7 mouse cellular contexts compared by ENCODE assay signal in genomic region chr1:146494681-146495331, GRCm38 (mm10). TPM values are rescaled to one million over a fixed set of nuclear protein-coding genes. Genes with fewer than 3 reads are reported as not detected.
DNase-seq lines count a peak whose midpoint lies in the region; ATAC-seq and TF ChIP-seq lines count a peak whose summit lies in the region.

Gene Brinp3, plus strand, starts transcription at chr1:146494760.

- no peak within 1 kb of the TSS for H3K27ac ChIP-seq in embryonic facial prominence, embryonic 14.5 days (replicated peaks; ENCODE audit: low read depth, low read length)
- H3K27ac ChIP-seq in intestine, postnatal 0 days (ENCODE audit: low read depth, low read length) = no peak within 1 kb of the TSS
- peak within 1 kb of the TSS; percentile 70 for H3K27ac ChIP-seq in midbrain, embryonic 13.5 days

- peaks cover 45% of the 10 kb centered on the region for H3K27me3 ChIP-seq in embryonic facial prominence, embryonic 14.5 days (replicated peaks; ENCODE audit: control insufficient read depth, insufficient read depth, low read length)
- peaks cover 24% of the 10 kb centered on the region; the same call in 1 of the 2 replicates for H3K27me3 ChIP-seq in intestine, postnatal 0 days (replicated peaks; ENCODE audit: control insufficient read depth, insufficient read depth, low read length)
- peaks cover 18% of the 10 kb centered on the region for H3K27me3 ChIP-seq in midbrain, embryonic 13.5 days

- no peak within 1 kb of the TSS for H3K9ac ChIP-seq in embryonic facial prominence, embryonic 14.5 days (ENCODE audit: low read depth, low read length)
- H3K9ac ChIP-seq in intestine, postnatal 0 days (ENCODE audit: low read depth, low read length) = peak within 1 kb of the TSS; percentile 4; the same call in 1 of the 2 replicates
- peak within 1 kb of the TSS; percentile 72 for H3K9ac ChIP-seq in midbrain, embryonic 13.5 days (replicated peaks)

- WGBS in embryonic facial prominence, embryonic 14.5 days = 1% methylated on average over 19 of the region's 19 CpGs
- WGBS in intestine, postnatal 0 days = 3% methylated on average over 19 of the region's 19 CpGs
- WGBS in midbrain, embryonic 13.5 days = under 1% methylated on average over 19 of the region's 19 CpGs

- H3K4me2 ChIP-seq in embryonic facial prominence, embryonic 14.5 days (ENCODE audit: low read depth, low read length) = peak within 1 kb of the TSS; percentile 65
- H3K4me2 ChIP-seq in intestine, postnatal 0 days (replicated peaks; ENCODE audit: low read depth) = peak within 1 kb of the TSS; percentile 71
- H3K4me2 ChIP-seq in midbrain, embryonic 13.5 days (replicated peaks) = peak within 1 kb of the TSS; percentile 75

- TF ChIP-seq CTCF in intestine, postnatal 0 days (IDR thresholded peaks at IDR 0.05; ENCODE audit: low read depth) = no peak

- DNase-seq in ovary, postnatal 36 days (ENCODE audit: low spot score) = peak; percentile 1
- no peak for DNase-seq in ovary, postnatal 10 days (ENCODE audit: low spot score)
- no peak for DNase-seq in embryonic facial prominence, embryonic 14.5 days (ENCODE audit: low spot score)
- no peak for DNase-seq in urinary bladder, postnatal 10 days (ENCODE audit: low spot score)
- no peak for DNase-seq in gastrocnemius, adult 18-20 months (ENCODE audit: low spot score)

- H3K4me1 ChIP-seq in embryonic facial prominence, embryonic 14.5 days (ENCODE audit: control insufficient read depth, insufficient read depth, low read length) = 0 out of 2 replicates have a peak, but pooled peaks cover 5% of the 10 kb centered on the region
- H3K4me1 ChIP-seq in intestine, postnatal 0 days (replicated peaks; ENCODE audit: control insufficient read depth, insufficient read depth, low read length) = 0 out of 2 replicates have a peak, but pooled peaks cover 3% of the 10 kb centered on the region
- H3K4me1 ChIP-seq in midbrain, embryonic 13.5 days (replicated peaks) = peaks cover 16% of the 10 kb centered on the region

- H3K4me3 ChIP-seq in embryonic facial prominence, embryonic 14.5 days (ENCODE audit: low read depth, low read length) = peak within 1 kb of the TSS; percentile 38
- H3K4me3 ChIP-seq in intestine, postnatal 0 days (ENCODE audit: low read depth, low read length) = peak within 1 kb of the TSS; percentile 39
- peak within 1 kb of the TSS; percentile 56 for H3K4me3 ChIP-seq in midbrain, embryonic 13.5 days (replicated peaks)

- no peak for ATAC-seq in embryonic facial prominence, embryonic 14.5 days (ENCODE audit: low read depth)
- no peak for ATAC-seq in intestine, postnatal 0 days
- ATAC-seq in midbrain, embryonic 13.5 days = peak; percentile 75

- no peaks in the 10 kb centered on the region for H3K36me3 ChIP-seq in embryonic facial prominence, embryonic 14.5 days (ENCODE audit: control insufficient read depth, insufficient read depth, low read length)
- H3K36me3 ChIP-seq in intestine, postnatal 0 days (ENCODE audit: control insufficient read depth, insufficient read depth) = no peaks in the 10 kb centered on the region
- no peaks in the 10 kb centered on the region for H3K36me3 ChIP-seq in midbrain, embryonic 13.5 days

- H3K9me3 ChIP-seq in embryonic facial prominence, embryonic 14.5 days (ENCODE audit: control insufficient read depth, low read length) = no peaks in the 10 kb centered on the region
- H3K9me3 ChIP-seq in intestine, postnatal 0 days (ENCODE audit: control insufficient read depth) = no peaks in the 10 kb centered on the region
- H3K9me3 ChIP-seq in midbrain, embryonic 13.5 days = no peaks in the 10 kb centered on the region

RNA-seq across cellular contexts. Expression of gene Brinp3, which starts in this region (rescaled TPM):
- 2.7 and 3.3 TPM in 2 replicates for polyA plus RNA-seq in embryonic facial prominence, embryonic 14.5 days (2014; fragmentation: Nextera tagmentation; extraction: Ambion mirVana)
- 0.60 and 0.80 TPM in 2 replicates for polyA plus RNA-seq in intestine, postnatal 0 days (2015; fragmentation: Nextera tagmentation; extraction: Ambion mirVana)
- 9.2 and 11.7 TPM in 2 replicates for polyA plus RNA-seq in midbrain, embryonic 13.5 days (2015; fragmentation: Nextera tagmentation; extraction: Ambion mirVana)
- not detected for total RNA-seq in gastrocnemius, adult 18-20 months (2021)
